Mouse (Mus musculus): ENCODE data around the gene 2310022B05Rik.

The 2310022B05Rik gene

DNA sequence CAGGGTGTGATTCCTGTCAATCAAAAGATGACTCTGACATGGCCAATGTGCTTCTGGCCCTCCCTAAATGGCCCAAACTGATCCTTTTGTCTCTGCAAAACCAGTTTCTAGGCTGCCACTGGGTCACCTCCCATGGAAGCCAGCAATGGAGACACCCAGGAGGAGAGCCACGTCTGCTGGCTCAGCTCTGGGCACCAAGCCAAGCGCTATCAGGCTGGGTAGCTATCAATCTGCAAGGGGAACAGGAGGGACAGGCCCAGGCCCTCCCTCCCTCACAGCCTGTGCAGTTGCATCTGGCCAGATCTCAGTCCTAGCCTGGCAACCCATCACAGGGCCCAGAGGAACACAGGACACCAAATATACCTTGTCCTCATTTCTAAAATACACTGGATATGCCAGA, 4.8 kb downstream of the 2310022B05Rik start:
- peak; percentile 55 for DNase-seq

DNA sequence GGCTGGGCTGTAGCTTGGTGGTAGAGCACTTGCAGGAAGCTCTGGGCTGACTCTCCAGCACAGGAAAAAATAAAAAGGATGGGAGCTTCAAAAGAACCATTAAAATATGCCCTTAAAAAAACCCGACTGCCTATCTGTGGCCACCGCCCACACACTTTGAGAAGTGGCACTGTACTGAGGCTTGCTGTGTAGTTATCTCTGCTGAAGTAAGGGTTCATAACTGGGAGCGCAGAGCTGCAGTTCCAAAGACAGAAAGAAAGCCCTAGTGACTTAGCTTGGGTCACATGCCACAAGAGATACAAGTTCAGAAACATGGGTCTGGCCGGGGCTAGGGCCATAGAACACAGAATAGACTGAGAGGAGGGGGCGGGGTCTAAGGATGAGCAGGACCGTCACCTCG, 5.2 kb downstream of the 2310022B05Rik start:
- DNase-seq = no peak

- DNase-seq = no peak
Measured at GRCm38 (mm10) chr8:124653568-124654475, 9.3 kb downstream of the 2310022B05Rik start.

GRCm38 (mm10) chr8:124652546-124652945, 10.6 kb downstream of the 2310022B05Rik start:
- DNase-seq = no peak

DNA sequence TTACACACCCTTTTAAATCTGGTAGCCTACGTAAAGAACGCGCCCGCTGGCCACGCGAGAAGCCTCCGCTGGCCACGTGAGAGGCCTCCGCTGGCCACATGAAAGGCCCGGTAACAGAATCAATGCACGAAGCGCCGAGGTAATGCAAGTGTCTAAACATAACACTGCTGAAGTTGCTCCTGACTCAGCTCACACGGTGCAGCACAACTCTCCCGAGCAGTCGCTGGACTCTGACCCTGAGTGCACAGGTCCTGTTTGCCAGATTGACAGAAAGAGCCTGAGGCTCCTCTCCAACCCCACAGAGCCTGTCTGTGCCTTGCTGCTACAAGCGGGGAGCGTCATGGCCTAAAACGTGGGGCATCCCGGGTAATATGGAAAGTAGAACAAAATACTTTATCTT, 11.4 kb downstream of the 2310022B05Rik start:
- no peak for DNase-seq

- no peak for DNase-seq
Measured at GRCm38 (mm10) chr8:124648311-124648710, 14.9 kb downstream of the 2310022B05Rik start.

DNA sequence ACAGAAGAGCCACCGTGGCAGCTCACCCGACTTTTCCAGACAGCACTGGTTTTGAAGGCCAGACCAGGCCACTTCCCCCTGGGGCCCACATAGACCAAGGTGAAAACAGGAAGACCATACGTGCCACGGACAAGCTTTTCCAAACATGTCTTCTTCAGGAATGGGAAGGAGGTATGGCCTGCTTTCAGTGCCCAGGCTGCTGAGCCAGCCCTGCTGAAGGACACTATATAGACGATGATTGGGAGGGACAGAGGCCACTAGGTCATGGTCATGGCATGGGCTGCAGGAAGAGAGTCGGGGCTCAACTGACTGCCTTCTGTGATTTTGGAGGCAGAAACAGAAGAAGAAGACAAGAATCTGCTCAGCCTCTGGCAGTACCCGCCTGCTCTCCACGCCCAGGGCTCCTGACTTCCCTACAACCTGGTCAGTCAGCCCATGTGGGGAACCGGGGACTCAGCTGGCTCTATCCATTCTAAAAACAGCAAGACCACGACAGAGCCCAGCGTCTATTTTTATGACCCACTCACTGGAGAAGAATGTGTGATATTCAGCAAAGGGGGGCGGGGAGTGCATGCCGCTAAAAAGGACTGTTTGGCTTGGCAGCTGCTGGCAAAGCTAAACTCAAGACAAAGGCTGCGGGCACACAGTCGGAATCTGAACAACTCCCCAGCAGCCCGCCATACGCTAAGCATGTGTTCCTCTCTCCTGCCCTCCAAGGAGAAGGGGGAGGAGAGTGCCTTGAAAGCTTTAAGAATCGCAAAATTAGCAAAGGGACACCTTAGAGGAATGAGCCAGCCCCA, 19.4 kb downstream of the 2310022B05Rik start:
- DNase-seq = peak; percentile 56

DNA sequence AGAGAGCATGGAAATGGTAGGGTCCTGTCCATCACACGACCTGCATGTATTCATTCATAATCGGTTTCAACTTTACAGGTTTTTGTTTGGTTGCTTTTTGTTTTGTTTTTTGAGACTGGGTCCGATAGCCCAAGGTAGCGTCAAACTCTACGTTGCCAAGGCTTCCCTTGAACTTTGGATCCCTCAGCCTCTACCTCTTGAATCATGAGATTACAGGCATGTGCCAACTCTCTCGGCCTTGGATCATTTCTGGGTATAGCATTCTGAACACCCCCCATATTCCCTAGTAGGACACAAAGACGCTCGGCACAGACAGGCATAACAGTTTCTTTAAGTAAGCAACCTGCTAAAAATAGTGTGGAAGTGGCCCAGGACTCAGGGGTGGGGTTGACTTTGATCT, 21.6 kb downstream of the 2310022B05Rik start:
- no peak for DNase-seq

DNA sequence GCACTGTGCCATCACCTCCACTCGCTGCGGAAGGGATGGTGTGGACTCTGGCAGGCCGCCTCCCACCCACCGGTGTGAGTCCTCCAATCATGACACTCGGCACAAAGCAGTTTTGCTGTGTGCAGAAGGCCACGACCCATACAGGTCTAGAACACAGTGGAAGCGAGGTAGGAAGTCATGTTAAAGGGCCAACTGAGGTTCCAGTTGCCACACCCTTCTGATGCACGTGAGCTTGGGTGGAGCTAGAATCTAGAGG, 28.0 kb downstream of the 2310022B05Rik start:
- DNase-seq = no peak

GRCm38 (mm10) chr8:124634411-124635246, 28.5 kb downstream of the 2310022B05Rik start:
- no peak for DNase-seq

- DNase-seq = no peak
Measured at GRCm38 (mm10) chr8:124633001-124633703, 30.0 kb downstream of the 2310022B05Rik start.

DNA sequence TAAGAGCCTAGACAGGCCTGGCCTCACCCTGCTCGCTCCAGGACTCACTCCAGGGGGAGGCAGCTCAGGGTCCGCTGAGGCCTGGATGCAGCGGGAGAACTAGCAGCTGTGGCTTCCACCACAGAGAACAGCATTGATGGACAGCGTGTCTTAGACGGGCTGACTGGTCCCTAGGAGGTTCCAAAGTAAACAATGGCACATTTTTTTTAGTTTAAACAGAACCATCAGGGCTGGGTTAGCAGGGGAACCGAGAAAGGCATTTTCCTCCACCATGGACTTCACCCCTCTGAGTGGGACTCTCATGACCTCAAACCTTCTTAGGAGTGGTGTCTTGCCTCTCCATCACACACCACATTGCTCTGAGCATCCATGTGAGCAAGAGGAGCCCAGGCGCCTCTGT, 31.2 kb downstream of the 2310022B05Rik start:
- no peak for DNase-seq

- DNase-seq = no peak
Measured at GRCm38 (mm10) chr8:124630891-124631290, 32.3 kb downstream of the 2310022B05Rik start.

GRCm38 (mm10) chr8:124630489-124630888, 32.7 kb downstream of the 2310022B05Rik start:
- DNase-seq = no peak

DNA sequence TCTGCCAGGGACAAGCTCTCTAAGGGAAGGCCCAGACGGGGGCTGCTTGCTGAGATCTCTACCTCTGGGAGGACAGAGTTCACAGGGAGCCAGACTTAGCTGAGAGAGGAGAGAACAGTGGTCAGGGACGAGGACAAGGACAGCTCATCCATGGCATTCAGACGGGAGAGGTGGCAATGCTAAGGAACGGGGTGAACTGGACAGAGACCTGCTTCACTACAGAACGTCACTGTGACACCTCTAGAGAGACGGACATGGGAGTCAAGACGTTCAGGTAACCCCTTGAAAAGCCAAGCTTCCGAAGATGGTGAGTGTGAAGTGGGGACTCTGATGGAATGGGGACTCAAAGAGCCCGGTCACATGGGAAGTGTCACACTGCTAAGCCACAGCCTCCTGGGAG, 36.9 kb downstream of the 2310022B05Rik start:
- DNase-seq = no peak

- no peak for DNase-seq
Measured at GRCm38 (mm10) chr8:124621255-124621654, 41.9 kb downstream of the 2310022B05Rik start.

DNA sequence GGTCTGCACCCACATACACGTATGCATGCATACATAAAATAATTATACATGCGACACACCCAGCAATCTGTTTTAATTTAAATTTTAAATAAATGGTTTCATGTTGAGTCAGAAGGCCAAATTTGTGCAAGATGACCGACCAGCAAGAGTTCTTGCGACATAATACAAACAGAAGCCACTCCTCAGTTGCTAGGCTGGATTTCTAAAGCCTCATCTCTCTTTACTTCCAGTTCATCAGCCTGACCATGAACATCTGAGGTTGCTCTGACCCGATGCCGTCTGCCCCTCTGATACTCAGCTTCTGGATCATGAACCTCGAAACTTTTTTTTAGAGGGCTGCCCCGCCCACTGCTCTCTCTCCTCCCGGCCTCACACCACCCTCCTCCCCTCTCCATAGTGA, 44.9 kb downstream of the 2310022B05Rik start:
- DNase-seq = no peak

DNA sequence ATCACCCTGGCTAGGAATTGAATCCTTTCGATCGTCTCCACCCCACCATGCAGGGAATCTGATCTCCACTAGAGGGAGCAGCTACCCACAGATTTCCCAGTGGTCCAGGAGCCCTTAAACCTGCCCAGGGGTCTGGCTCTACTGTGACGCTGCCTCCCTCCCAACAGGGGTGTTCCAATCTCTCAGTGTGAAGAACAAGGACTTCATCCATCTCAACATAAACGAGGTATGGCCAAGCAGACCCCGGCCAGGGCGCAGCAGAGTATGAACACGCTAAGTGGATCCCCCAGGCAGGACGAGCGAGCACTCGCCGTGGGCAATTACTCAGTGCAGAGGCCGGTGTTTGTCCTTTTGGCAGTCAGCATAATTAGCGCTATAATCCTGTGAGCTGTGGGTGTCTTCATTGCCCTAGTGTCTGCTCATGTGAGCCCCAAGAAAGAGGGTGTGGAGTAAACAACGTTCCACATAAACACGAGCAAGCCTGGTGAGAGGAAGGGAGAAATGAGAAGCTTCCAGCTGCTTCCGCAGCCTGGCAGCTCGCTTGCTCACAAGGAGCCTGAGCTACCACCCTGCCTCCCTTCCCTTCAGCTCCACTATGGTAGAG, 45.8 kb downstream of the 2310022B05Rik start:
- peak; percentile 74 for DNase-seq

DNA sequence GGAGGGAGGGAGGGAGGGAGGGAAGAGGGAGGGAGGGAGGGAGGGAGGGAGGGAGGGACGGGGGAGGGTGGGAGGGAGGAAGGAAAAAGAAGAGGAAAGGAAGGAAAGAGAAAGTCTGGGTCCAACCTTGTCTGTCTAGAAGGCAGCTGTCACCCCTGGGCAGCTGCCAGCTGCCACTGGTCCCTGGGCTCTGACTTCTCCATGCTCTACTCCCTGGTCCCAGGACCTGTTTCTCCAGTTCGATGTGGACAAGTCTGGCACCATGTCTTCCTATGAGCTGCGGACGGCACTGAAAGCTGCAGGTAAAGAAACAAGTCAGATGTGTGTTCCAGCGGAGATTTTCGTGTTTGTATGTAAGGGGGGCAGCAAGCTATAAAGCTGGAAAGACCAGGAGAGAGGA, 48.8 kb downstream of the 2310022B05Rik start:
- no peak for DNase-seq

DNA sequence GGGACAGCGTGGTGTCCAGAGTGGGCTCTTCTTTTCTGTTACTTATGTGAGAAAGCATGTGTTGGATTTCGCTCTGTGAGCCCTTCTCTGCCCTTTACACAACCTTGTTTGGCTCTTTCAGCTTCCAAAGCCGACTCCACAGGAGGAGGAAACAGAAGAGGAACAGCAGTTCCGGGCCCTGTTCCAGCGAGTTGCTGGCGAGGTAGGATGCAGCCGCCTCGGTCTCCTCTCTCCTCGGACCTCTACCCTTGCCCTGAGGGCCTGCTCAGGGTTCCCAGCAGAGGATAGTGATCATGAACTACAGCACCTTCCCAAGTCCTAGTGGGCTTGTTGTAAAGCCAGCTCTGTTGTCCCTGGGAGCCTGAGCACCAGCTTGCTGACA, 54.2 kb downstream of the 2310022B05Rik start:
- DNase-seq = no peak

DNA sequence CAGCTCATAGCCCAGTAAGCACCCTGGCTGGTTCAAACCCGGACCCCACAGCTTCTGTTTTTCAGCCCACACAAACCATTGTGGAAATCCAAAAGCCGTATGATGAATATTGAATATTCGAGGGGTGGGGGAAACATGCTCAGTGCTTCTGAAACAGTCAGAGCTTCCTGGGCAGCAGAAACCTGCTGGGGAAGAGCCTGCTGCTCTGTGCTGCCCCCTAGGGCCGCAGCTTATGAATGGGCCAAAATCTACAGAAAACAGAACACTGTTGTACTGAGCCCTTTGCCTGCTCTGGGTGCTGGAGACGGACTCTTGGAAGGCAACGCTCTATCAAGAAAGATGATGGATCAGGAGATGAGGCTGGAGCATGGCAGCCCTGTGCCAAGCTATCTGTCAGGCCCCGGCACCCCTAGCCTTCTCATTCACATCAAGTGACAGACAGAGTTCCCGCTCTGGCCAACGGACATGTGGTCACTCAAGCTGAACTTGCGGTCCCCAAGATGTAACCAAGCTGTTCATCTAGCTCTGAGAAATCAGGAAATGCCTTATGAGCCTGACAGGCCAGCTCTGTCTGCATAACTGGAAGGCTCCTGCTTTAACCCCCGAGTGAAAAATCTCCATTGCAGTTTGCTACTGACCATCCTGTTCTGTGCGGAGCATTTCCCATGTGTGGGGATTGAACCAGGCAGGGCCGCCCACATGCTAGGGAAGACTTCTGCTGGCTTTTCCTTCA, 54.8 kb downstream of the 2310022B05Rik start:
- DNase-seq = peak; percentile 46

DNA sequence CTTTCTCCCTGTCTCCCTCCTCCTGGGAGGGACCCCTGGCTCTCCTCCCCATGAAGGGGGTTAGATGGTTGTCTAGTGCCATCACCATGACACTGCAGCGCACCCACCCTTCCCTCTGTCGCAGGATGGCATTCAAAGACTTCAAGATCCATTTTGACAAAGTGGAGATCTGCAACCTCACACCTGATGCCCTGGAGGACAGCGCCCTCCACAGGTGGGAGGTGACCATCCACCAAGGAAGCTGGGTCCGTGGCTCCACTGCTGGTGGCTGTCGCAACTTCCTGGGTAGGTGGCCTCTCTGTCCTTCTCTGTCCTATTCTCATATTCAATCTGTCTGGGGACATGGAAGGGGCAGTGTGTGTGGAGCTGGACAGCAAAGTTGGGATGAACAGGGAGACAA, 59.1 kb downstream of the 2310022B05Rik start:
- DNase-seq = no peak
